In the genomic region with DNA sequence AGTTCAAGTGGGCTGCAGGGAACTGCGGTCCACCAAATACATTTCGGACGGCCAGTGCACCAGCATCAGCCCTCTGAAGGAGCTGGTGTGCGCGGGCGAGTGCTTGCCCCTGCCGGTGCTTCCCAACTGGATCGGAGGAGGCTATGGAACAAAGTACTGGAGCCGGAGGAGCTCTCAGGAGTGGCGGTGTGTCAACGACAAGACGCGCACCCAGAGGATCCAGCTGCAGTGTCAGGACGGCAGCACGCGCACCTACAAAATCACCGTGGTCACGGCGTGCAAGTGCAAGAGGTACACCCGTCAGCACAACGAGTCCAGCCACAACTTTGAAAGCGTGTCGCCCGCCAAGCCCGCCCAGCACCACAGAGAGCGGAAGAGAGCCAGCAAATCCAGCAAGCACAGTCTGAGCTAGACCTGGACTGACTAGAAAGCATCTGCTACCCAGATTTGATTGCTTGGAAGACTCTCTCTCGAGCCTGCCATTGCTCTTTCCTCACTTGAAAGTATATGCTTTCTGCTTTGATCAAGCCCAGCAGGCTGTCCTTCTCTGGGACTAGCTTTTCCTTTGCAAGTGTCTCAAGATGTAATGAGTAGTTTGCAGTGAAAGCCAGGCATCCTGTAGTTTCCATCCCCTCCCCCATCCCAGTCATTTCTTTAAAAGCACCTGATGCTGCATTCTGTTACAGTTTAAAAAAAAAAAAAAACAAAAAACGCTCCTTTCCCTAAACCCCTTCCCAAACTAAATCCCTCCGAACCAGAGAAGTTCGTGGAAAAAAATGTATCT, we compare ENCODE assay signal across 8 mouse cellular contexts. TPM values are rescaled to one million over a fixed set of nuclear protein-coding genes. Genes with fewer than 3 reads are reported as not detected.
DNase-seq lines count a peak whose midpoint lies in the region; ATAC-seq and TF ChIP-seq lines count a peak whose summit lies in the region.

No protein-coding gene starts in this region.

- TF ChIP-seq CTCF in kidney, adult 2 months (conservative IDR thresholded peaks at IDR 0.05; ENCODE audit: insufficient read depth, insufficient read length, low read depth, low read length) = no peak
- TF ChIP-seq CTCF in olfactory bulb, adult 2 months (IDR thresholded peaks at IDR 0.05; ENCODE audit: insufficient read depth, low read depth, low read length) = no peak

- H3K9me3 ChIP-seq in heart, embryonic 10.5 days = no peaks in the 10 kb centered on the region
- no peaks in the 10 kb centered on the region for H3K9me3 ChIP-seq in lung, embryonic 16.5 days (ENCODE audit: control insufficient read depth, low read length)

- H3K9ac ChIP-seq in lung, embryonic 16.5 days (ENCODE audit: low read length) = peak overlapping the region; percentile 67

- peak; percentile 82 for ATAC-seq in lung, embryonic 16.5 days (ENCODE audit: low read depth)

- no peaks in the 10 kb centered on the region for H3K36me3 ChIP-seq in heart, embryonic 10.5 days
- H3K36me3 ChIP-seq in kidney, adult 2 months (ENCODE audit: control insufficient read depth, insufficient read depth, low read length) = no peaks in the 10 kb centered on the region
- no peaks in the 10 kb centered on the region for H3K36me3 ChIP-seq in lung, embryonic 16.5 days (ENCODE audit: control insufficient read depth, insufficient read depth, low read length)

- H3K4me2 ChIP-seq in lung, embryonic 16.5 days (ENCODE audit: low read depth, low read length) = peak overlapping the region; percentile 95

- peak overlapping the region; percentile 72 for H3K27ac ChIP-seq in heart, embryonic 10.5 days
- peak overlapping the region; percentile 48 for H3K27ac ChIP-seq in kidney, adult 2 months (ENCODE audit: insufficient read depth, low read depth, low read length)
- H3K27ac ChIP-seq in lung, embryonic 16.5 days (ENCODE audit: low read length) = no peak overlapping the region
- H3K27ac ChIP-seq in olfactory bulb, adult 2 months (ENCODE audit: insufficient read depth, low read depth, low read length) = no peak overlapping the region

- H3K4me3 ChIP-seq in heart, embryonic 10.5 days = peak overlapping the region; percentile 65
- peak overlapping the region; percentile 48 for H3K4me3 ChIP-seq in kidney, adult 2 months (ENCODE audit: insufficient read depth, low read depth, low read length)
- H3K4me3 ChIP-seq in lung, embryonic 16.5 days (ENCODE audit: low read length) = peak overlapping the region; percentile 57
- peak overlapping the region; percentile 39 for H3K4me3 ChIP-seq in olfactory bulb, adult 2 months (ENCODE audit: insufficient read depth, low read depth, low read length)

- no peak for TF ChIP-seq POLR2A in kidney, adult 2 months (IDR thresholded peaks at IDR 0.05; ENCODE audit: low read depth, low read length)
- no peak for TF ChIP-seq POLR2A in olfactory bulb, adult 2 months (IDR thresholded peaks at IDR 0.05; ENCODE audit: insufficient read depth, low read depth, low read length)

- DNase-seq in 3134 (ENCODE audit: extremely low read depth, insufficient read length, low spot score) = peak; percentile 3
- peak; percentile 55 for DNase-seq in R1 (ENCODE audit: low read depth, low spot score)
- DNase-seq in embryo, embryonic 10 days (ENCODE audit: low spot score) = peak; percentile 79
- DNase-seq in heart, embryonic 10.5 days (ENCODE audit: low spot score) = peak; percentile 87
- DNase-seq in kidney, adult 2 months = peak; percentile 45
- DNase-seq in thymus, postnatal 25 days = peak; percentile 32

- no peaks in the 10 kb centered on the region for H3K4me1 ChIP-seq in heart, embryonic 10.5 days
- no peaks in the 10 kb centered on the region for H3K4me1 ChIP-seq in kidney, adult 2 months (ENCODE audit: control insufficient read depth, insufficient read depth, low read length)
- H3K4me1 ChIP-seq in lung, embryonic 16.5 days (replicated peaks; ENCODE audit: control insufficient read depth, insufficient read depth, low read length) = peaks cover 5% of the 10 kb centered on the region; the same call in 1 of the 2 replicates
- H3K4me1 ChIP-seq in olfactory bulb, adult 2 months (ENCODE audit: control insufficient read depth, insufficient read depth, low read length) = peaks cover 5% of the 10 kb centered on the region

- WGBS in heart, embryonic 10.5 days = 6% methylated on average over 30 of the region's 30 CpGs
- 3% methylated on average over 30 of the region's 30 CpGs for WGBS in kidney, adult 2 months
- WGBS in lung, embryonic 16.5 days = 3% methylated on average over 30 of the region's 30 CpGs
- WGBS in olfactory bulb, adult 2 months = 2% methylated on average over 30 of the region's 30 CpGs

- H3K27me3 ChIP-seq in heart, embryonic 10.5 days (ENCODE audit: insufficient read depth, poor library complexity, severe bottlenecking) = no peaks in the 10 kb centered on the region; the same call in 1 of the 2 replicates
- H3K27me3 ChIP-seq in kidney, adult 2 months (replicated peaks; ENCODE audit: control insufficient read depth, insufficient read depth, low read length) = no peaks in the 10 kb centered on the region
- H3K27me3 ChIP-seq in lung, embryonic 16.5 days (ENCODE audit: control insufficient read depth, insufficient read depth, low read depth, low read length) = no peaks in the 10 kb centered on the region

RNA-seq across cellular contexts. Expression of a gene that starts 3.3 kb away (rescaled TPM):
- 1.4 and 4.9 TPM in 2 replicates for polyA plus RNA-seq in heart, embryonic 10.5 days (2016; fragmentation: Nextera tagmentation; extraction: Ambion mirVana)
- 63.5 and 64.7 TPM in 2 replicates for polyA plus RNA-seq in kidney, adult 2 months (2012; rRNA removed)
- 2.3 and 3.7 TPM in 2 replicates for polyA plus RNA-seq in lung, embryonic 16.5 days (2015; fragmentation: Nextera tagmentation; extraction: Ambion mirVana)
- not detected in 2 replicates for polyA plus RNA-seq in olfactory bulb, adult 2 months (2012; ENCODE audit: insufficient read depth, insufficient read length, low replicate concordance, missing spikeins)

Comparison
In these comparisons a context has a peak if more than half of its experiments do, and no peak if none do; other contexts are left out.
1. DNase-seq: peak in every context shown above with its lines; median percentile 87 in heart, embryonic 10.5 days; 79 in embryo, embryonic 10 days; 55 in R1; 45 in kidney, adult 2 months; 32 in thymus, postnatal 25 days; 3 in 3134.
2. H3K27ac ChIP-seq: peak in heart, embryonic 10.5 days (single experiment) and kidney, adult 2 months (single experiment); none in lung, embryonic 16.5 days (single experiment) and olfactory bulb, adult 2 months (single experiment).
3. RNA of a gene that starts 3.3 kb away (polyA plus RNA-seq): 63.5 to 64.7 TPM in kidney, adult 2 months; 1.4 to 4.9 TPM in heart, embryonic 10.5 days, 2.3 to 3.7 TPM in lung, embryonic 16.5 days and not detected in olfactory bulb, adult 2 months; every median in the first group is over 10 times any median in the second.
4. Peak in every context shown above with its lines, with median percentiles within 50 percentile points of each other: H3K4me3 ChIP-seq.